Mouse (Mus musculus) inflammation-experienced regulatory T-cells, adult 6 months (primary cell): ENCODE measurements around the gene Cops7b. TPM values are rescaled to one million over a fixed set of nuclear protein-coding genes. Genes with fewer than 3 reads are reported as not detected.

Experiments
- polyA plus RNA-seq, 3 experiments: library from polyadenylated mRNA; unstranded; fragments of 100-300 nt; shearing (Covaris generic); gene quantifications; one replicate each; pipeline ENCODE4 v1.2.1; 2017

Gene Cops7b
- polyA plus RNA-seq, 3 experiments from 2014 or later = 14.5 to 17.0 (median 15.8) TPM

Other genes with a start within 250 kb of the Cops7b start
- 100 to 1,000 TPM; 345 to 360 (median 358) TPM for gene Ncl, start 223.5 kb upstream of the Cops7b start, polyA plus RNA-seq
- gene Nmur1, start 156.7 kb upstream of the Cops7b start, polyA plus RNA-seq = 1 to 10 TPM in 2 of 3 experiments, under 1 TPM in 1; 0.77 to 2.1 (median 1.5) TPM
- gene Tex44, start 156.6 kb upstream of the Cops7b start, polyA plus RNA-seq = not detected
- gene Ptma, start 56.2 kb upstream of the Cops7b start, polyA plus RNA-seq = 1,000 to 10,000 TPM; 2,583 to 3,807 (median 2,925) TPM
- gene Pde6d, start 275 bp upstream of the Cops7b start, polyA plus RNA-seq = 10 to 100 TPM; 17.7 to 21.6 (median 18.1) TPM
- gene Nppc, start 87.7 kb downstream of the Cops7b start, polyA plus RNA-seq = not detected
- gene Dis3l2, start 120.9 kb downstream of the Cops7b start, polyA plus RNA-seq = 10 to 100 TPM; 17.6 to 31.6 (median 25.9) TPM